Mouse (Mus musculus) thymus, postnatal 10 days (tissue): Measurements from ENCODE around the gene Nbr1.

Source experiments
- DNase-seq, 2 experiments: peaks; one replicate each; pipeline ENCODE4 v3.0.0; 2021; ENCODE audit warnings: low spot score in 2 of 2

The Nbr1 gene

DNA sequence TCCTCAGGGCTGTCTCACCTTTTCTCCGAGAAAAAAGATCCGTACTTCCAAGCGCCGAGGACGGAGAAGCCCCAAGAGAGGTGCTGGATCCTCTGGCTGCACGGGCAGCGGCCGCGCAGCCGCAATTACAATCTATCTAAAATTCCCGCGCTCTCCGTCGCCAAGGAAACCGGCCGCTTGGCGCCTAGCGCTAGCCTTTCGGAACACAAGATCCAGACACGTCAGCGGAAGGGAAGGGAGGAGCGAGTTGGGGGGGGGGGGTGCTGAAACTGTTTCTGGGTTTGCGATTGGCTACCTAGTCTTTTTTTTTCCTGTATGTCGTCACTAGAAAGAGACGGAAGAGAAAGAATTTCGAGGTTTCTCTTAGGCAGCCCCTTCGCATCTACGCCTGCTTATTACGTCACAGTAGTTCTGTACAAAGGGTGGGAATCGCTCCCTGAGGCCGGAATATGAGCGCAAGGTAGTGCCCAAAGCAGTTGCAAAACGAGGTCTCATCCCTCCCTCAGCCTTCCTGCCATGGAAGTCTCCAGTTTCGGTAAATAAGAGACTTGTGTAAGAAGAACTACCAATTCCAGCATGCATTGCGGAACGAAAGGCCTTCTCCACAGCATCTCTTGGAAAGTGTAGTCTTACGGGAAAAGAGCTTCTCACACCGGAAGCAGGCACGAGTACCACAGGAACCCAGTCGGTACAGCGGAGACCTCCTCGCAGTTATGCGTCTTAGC is at the start of gene Nbr1, which contains the start of gene Brca1:
TSS of gene Nbr1 (plus strand) at position 399 of the 725 bp plus-strand sequence.
TSS of gene Brca1 (minus strand) at position 205 of the 725 bp plus-strand sequence.
- DNase-seq: peak; percentile 84 to 86

DNA sequence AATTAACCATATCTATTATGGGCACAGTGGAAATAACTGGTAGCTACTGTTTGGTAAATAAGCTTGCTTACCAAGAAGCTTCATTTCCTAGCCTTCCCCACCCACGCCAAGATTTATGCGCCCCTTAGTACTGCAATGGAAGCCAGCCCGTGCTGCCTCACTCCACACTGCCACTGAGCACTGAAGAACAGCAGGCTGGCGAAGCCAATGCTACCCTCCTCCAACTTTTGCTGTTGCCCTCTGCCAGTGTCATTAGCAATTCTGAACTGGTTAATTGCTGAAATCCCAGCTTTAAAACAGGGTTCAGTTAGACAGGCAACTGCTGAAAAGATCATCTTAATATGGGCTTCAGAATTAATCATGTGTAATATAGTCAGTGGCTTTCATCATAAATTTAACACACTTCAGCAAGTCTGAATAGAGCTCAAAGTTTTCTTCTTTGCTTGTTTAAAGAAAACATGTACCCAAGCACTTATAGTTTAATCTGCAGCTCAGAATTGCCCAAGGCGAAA is 45.6 kb upstream of the Nbr1 start:
- DNase-seq: no peak

DNA sequence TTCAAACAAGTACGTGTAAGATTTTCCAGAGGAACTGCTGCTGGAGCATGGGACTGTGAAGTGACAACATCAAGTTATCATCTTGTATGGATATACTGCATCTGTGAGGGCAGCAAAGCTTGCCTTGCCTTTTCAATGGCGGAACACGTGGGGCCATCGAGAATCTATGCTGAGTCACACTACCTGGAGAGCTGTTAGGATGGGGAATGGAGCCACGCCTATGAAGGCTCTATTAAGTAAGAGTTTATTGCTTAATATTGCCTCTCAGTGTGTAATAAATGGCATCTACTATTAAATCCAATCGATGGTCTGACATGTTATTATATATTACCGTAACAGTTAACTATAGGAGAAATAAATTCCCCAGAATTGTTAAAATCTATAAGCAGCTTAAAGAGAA is 44.9 kb upstream of the Nbr1 start:
- DNase-seq: no peak

DNA sequence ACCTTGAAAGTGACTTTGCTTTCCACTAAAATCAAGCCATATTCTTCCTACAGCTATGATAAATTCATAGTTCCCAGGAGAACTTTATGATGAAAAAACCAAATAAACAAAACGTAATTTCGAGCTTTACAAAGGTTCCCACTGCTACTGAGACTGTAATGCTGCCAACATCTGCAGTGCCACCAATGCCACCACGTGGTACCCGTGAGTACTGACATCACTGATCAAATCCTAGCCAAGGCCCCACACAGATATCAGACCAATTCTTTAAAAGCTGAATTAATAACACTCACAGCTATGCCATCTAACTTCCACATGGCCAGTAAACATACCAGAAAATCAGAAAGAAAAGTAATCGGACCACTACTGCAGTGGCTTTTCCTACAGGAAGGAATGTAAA is 33.0 kb upstream of the Nbr1 start:
- DNase-seq: no peak

DNA sequence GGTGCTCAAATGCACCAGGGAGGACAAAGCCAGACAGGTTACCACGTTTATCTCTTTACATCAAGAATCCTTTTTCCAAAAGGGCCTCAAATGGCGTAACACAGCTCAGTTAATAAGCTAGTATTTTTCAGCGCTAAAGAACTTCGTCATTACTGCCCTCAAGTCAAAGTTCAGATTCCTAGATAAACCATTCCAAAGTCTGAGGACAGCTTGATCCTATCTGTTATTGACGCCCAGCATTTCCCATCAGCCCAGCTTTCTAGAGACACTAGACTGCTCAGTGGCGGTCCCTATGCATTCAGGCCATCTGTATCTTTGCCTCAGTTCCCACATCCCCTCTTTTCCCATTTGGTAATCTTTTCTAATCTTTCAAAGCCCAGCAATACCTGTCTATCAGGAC is 32.6 kb upstream of the Nbr1 start:
- no peak for DNase-seq

DNA sequence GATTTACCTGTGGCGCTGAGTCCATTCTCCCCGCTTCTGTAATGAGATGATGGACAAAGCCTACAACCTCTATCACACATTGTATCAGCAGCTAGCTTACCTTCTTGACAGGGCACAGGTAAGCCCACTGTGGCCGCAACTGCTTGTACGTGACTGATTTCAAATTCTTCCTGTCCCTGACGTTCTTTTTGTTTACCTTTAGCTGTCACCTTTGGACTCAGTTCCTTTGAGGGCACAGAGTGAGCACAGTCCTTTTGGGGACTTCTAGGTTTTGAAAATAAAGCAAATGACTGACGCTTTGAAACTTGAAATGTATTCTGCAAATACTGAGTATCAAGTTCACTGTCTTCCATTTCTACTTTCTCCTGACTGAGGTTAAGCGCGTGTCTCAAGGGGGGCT is 27.5 kb upstream of the Nbr1 start:
- no peak for DNase-seq

DNA sequence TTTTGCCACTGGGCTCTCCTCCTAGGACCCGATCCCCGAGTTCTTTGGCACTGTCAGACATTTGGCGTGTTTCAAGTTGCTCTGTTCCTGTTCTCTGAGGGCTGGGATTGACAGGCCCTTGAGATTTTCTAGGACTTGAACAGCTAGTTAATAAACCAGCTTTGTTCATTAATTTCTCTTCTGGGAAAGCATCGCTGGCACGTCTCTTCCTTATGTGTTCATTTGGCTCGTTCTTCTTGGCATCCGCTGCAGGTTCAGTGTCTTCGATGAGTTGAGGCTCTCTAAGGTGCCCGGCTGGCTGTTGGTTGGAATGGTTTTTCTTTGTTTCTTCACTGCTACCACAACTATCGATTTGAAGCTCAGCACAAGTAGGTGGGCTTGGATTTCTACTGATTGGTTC is 26.9 kb upstream of the Nbr1 start:
- no peak for DNase-seq

DNA sequence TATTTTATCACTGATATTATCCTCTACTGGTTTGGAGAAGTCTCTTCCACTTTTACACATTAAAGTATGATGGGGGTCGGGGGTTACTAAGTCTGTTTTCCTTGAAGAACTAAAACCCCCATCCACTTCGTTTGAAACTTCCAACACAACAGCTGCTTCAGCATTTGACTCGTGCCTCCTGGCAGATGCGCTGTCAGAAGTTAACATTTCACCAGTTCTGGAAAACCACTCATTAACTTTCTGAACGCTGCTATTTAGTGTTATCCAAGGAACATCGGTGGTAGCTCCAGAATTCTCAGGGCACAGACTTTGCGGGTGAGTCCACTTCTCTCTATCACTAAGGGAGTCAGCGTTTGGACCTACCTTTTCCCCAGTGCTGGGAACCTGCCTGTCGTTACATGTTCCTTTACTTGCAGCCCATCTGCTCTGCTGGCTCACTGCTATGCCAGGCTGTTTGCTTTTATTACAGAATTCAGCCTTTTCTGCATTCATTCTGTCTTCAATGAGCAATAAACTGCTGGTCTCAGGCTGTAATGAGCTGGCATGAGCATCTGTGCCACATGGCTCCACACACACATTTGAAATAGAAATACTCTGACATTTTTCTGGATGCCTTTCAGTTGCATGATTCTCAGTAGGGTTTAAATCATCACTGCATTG is 25.9 kb upstream of the Nbr1 start:
- no peak for DNase-seq

DNA sequence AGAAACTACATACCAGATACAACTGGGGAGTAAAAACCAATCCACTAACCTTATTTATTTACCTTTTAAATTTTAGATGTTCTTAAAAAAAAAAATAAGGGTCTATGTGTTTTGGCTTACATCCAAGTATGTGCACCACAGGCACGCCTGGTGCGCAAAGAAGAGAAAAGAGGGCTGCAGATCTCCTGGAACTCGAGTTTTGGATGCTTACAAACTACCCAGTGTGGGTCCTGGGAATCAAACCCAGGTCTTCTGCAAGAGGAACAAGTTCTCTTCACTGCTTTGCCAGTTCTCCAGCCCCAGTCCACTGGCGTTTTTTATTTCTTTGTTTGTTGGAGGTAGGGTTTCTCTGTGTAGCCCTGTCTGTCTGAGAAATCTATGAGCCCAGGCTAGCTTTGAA is 25.3 kb upstream of the Nbr1 start:
- DNase-seq: no peak

DNA sequence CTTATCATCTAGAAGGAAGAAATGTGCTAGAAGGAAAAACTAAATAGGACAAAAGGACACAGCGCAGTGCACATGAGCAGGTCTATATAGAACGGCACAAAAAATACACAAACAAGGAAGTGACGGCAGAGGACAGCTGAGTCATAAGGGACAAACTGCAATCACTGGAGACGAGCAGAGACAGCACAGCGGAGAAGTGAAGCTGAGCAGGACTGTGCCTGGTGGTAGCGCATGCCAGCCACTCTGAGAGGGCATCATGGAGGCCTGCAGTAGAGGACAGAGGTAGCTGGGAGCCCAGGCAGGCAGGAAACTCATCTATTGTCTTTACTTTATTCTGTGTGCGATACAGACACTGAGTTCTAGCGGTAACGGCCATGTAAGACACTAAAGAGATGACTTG is 8.4 kb upstream of the Nbr1 start:
- no peak for DNase-seq

DNA sequence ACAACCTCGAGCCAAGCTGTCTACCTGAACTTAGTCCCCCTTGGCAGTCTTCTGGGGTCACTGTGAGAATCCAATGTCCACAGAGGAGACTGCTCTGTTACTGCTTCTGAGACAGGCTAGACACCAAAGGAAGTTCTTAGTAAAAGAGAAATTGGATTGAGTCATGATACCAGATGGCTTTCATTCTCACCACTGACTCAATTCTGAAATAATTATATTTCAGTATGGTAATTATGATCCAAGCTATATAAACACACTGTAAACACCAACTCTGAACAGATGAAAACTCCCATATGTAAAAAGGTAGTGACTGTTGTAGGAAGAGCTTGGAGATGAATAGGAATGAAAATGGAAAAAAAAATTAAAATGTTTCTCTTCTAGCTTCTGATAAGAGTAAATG is 7.8 kb upstream of the Nbr1 start:
- DNase-seq: no peak

DNA sequence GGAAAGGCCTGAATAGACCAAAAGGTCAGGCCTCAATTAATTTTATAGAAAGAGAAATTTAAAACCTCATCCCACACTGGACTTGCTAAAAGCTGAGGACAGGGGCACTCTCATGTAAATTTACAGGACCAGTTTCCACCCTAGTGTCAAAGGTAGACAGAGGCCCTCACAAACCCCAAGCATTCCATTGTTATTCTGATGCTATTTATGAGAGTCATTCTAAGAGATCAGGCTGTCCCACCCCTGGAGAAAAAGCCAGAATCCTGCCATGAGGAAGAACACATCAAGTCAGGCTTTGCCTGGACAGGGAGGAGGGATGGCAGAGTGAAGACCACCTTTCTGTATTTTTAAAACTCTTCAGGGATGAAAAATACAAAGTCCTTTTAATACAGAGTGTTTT is 3.4 kb upstream of the Nbr1 start:
- DNase-seq: no peak

DNA sequence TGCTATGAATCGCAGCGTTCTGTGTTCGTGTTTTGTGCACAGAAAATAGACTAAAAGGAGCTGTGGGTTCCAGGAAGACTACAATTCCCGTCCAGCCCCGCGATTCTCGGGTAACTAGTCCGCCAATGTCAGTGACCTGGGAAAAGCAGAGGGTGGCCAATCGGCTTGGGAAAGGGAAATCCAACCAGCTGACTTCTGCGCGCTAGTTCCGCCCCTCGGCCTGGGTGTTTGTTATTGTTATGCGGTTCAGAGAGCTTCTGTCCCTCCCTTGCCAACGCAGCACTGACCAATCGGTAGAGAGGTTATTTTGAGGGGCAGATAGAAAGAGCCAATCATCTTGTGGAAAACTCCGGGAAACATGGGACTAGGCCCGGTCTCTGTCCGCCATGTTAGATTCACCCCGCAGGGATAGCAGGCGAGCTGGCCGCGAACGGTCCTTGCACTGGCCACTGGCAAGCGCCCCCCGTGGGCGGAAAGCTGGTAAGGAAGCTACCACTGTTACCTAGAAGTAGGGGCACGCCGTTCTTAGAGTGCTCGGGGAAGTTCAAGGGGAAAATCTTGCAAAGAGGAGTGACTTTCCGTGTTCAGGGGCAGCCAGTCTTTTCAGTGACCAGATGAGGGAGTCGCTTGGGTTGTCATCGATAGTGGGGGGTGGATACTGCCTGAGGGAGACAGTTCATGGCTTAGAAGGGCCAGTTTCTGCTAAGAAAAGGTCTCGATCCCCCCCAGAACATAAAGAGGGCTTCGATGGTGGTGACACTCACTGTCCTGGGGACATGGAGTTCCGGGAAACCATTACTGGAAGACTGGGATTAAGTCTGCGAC is 739 bp downstream of the Nbr1 start:
- DNase-seq: peak; percentile 90 to 97

DNA sequence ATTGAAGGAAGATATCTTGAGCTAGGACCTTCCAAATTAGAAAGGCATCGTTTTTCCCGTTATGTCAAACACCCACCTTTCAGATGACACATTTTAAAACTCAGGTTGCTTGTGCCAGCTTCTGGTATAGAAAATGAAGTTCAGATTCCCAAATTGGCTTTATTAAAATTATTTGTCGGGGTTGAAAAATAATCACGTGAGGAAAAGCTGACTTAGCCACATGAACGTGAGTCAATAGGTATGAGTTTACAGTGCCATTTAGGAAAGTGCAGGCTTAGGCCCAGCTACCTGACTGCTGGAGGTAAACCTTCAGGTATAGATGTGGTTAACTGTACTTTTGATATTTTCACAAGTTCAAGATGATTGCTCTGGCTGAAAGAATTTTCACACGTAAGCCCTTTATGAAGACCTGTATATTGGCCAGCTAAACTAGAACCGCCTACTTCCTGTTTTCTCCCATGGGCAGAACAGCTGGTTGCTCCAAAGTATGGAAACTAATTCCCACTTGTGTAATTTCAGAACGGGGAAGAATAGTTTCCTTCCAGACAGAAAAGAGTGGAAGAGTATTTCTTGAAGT is 1.5 kb downstream of the Nbr1 start:
- DNase-seq: no peak

DNA sequence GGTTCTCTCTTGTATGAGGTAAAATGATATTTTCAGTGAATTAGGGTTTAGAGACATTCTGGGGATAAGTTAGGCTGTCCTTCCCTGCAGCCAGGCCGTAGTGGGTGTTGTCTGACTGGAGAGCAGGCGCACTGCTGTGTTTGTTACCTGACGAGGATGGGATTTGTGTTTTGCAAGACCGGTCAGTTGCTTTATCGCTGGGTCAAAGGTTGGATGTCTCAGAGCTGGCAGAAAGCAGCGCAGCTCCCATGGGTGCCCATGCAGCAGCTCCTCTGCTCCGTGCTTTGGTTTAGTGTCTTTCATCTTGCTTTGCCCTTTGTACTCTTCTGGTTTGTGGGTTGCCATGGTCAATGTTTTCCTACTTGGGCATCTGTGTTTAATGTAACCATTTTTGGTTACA is 4.6 kb downstream of the Nbr1 start:
- no peak for DNase-seq

DNA sequence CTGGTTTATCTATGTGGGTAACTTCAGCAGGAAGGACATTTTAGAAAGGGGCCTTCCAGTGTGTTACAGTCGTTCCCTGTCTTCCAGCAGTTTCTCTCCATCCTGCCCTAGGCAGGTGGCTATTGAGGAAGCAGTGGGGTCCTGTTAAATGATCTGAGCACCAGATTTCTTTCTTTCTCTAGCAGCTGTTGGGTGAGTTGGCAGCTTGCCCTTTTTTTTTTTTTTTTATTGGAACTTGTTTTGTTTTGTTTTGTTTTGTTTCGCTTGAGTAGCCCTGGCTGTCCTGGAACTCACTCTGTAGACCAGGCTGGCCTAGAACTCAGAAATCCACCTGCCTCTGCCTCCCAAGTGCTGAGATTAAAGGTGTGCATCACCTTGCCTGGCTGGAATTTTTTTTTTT is 5.0 kb downstream of the Nbr1 start:
- no peak for DNase-seq

DNA sequence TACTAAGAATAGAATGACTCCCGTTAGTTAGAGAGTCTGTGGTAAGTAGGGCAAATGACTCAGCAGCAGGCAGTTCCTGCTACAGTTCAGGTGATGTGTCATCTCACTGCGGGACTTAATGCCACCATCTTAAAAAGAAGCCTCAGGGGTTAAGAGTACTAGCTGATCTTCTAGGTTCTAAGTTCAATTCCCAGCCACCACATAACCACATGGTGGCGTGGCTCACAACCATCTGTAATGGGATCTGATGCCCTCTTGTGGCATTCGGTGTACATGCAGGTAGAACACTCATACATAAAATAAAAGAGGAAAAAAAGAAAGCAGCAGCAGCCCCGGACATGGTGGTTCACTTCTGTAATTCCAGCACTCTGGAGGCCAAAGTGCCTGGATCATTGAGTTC is 10.4 kb downstream of the Nbr1 start:
- peak; percentile 31 to 58 for DNase-seq

DNA sequence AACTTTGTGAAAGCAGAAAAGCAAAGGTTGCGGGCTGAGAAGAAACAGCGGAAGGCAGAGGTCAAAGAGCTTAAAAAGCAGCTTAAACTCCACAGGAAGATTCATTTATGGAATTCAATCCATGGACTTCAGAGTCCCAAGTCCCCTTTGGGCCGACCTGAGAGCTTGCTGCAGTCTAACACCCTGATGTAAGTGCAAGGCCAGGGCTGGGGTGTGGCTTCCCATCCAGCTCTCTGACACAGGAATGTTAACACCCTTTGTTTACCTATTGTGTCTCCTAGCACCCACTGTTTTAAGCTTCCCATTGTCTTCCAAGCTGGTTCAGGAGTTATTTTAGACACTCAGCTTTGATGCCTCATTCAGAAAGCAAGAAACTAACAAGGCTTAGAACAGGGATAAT is 16.5 kb downstream of the Nbr1 start:
- DNase-seq: no peak

DNA sequence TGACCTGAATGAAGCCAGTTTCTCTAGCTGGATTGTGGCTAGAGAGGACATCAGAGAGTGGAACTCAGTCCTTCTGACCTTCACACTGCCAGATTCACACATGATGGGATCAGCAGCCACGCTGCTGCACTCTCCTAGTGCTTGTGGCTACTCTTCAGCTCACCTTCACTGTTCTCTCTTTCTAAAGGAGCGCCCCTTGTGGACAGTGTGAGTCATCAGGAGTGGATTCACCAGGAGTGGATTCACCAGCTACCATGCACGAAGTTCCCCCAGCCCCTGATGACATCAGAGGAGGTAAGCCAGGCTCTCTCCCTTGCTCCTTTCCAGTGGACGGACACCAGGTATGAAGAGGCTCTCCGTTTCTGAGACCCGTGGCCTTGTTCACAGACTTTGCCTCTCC is 24.2 kb downstream of the Nbr1 start:
- no peak for DNase-seq

DNA sequence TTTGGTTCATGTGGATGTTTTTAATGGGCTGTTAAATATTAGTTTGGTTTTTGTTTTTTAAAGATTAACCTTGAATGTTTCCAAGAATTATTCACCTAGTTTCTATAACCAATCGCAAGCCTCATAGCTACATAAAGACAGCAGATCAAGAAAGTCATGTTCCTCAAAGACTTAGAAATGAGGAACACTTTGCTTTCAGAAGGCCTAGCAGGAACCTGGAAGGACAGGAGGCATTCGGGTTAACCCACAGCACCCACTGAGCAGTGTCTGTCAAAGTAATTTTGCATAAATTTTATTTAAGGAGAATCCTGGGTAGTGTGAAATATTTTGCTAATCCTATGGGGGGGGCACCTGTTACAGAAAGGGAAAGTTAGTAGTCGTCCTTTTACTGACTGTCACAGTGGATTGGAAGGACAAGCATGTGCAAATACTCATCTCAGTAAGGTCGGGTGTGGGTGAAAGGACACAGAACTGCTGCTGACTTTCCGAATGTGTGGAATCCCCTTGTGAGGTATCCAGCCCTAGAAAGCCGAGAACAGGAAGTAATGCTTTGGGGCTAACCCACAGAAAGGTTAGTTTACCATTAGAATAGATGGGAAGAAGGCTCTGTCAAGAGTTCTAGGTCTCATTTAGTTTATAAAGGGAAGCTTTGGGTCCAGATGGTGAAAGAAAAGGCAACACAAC is 29.3 kb downstream of the Nbr1 start:
- DNase-seq: no peak
